Mouse (Mus musculus) embryonic fibroblast, embryonic 13.5 days (primary cell): ENCODE measurements around the gene Mrpl39. TPM values are rescaled to one million over a fixed set of nuclear protein-coding genes. Genes with fewer than 3 reads are reported as not detected.
A peak's percentile ranks its signal among the peaks of the same experiment; 100 is the strongest.

Source experiments
- H3K27ac ChIP-seq: 2 replicates; pipeline ENCODE4 v1.5.1; 2012; ENCODE audit warnings: low read length, control low read depth, inconsistent platforms; ENCODE audit not compliant: insufficient read depth
- H3K4me1 ChIP-seq: 2 replicates; pipeline ENCODE4 v1.6.1; 2011; ENCODE audit warnings: low read length; ENCODE audit not compliant: control insufficient read depth, insufficient read depth
- H3K4me3 ChIP-seq: 2 replicates; pipeline ENCODE4 v1.5.1; 2011; ENCODE audit warnings: mild to moderate bottlenecking, control low read depth, low read length; ENCODE audit not compliant: insufficient read depth
- CTCF ChIP-seq: IDR thresholded peaks from 2 replicates; pipeline ENCODE4 v1.5.1; 2011; ENCODE audit warnings: mild to moderate bottlenecking, control low read depth, low read length, moderate library complexity, borderline replicate concordance; ENCODE audit not compliant: insufficient read depth
- POLR2A ChIP-seq: IDR thresholded peaks from 2 replicates; pipeline ENCODE4 v1.6.1; 2011; ENCODE audit warnings: low read depth, mild to moderate bottlenecking, control low read depth, low read length, moderate library complexity
- polyA plus RNA-seq: library from polyadenylated mRNA; stranded (reverse); fragments of >200 nt; gene quantifications from 2 replicates; pipeline ENCODE4 v1.2.4, GENCODE M21; 2011; ENCODE audit warnings: low read depth; ENCODE audit not compliant: missing spikeins, insufficient read length

The Mrpl39 gene
- polyA plus RNA-seq, 1 experiment: 26.8 TPM

DNA sequence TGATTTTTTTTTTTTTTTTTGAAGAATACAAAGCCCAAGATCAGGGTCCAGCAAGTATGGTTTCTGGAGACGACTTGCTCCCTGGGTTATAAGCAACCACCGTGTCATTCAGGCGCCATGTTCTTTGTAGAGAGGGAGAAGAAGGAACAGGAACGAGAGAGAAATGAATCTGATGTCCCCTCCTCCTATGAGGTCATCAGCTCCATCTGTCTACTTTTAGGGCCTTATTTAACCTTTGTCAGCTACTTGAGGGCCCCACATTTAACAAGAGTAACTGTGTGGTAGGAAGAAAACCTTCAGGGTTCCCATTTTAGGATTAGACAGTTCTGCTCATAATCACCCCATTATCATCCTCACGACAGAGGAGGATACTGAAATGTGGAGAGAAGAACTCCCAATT lies 34.5 kb downstream of the Mrpl39 start:
- Histone ChIP-seq H3K4me1 (peaks cover 11% of the 10 kb centered on the region), H3K27ac (no peak overlapping the region), H3K4me3 (no peak overlapping the region)
- TF ChIP-seq CTCF (no peak), POLR2A (no peak)

DNA sequence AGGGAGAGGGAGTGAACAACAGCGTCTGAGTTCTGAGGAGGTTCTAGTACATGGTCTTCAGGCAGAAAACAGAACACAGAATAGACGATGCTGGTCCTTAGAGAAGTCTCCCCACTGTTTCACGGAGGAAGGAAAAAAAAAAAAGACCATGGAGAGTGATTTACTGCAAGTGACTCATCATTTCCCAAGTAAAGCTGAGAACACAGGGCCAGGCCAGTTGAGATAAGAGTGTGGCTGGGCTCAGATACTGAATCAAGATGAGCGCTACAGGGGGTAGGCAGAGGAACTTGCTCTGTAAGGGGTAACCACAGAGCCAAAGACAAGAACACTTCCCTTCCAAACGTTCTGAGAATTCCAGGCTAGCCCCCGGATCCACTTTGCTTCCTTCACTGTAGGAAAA lies 36.8 kb downstream of the Mrpl39 start:
- H3K4me1 ChIP-seq: peaks cover 4% of the 10 kb centered on the region; the same call in 1 of the 2 replicates
- peak overlapping the region; percentile 70 for H3K27ac ChIP-seq
- no peak overlapping the region for H3K4me3 ChIP-seq
- TF ChIP-seq POLR2A (no peak), CTCF (no peak)

DNA sequence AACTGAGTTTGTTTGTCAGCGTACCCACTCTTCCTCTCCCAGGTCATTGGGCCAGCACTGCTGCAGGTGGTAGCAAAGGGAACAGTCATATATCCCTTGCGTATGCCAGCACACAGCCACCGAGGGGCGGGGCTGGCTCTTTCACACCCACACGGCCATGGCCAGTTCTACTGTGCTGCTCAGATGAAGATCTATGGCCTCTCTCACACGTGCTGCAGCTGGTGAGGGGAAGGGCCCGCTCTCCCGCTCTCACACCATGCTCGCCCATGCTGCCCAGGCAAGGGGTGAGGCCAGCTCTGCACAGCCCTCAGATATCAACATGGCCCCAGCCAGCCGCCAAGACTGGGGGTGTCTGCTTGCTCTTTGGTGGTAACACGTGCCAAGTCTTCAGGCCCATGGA lies 39.4 kb downstream of the Mrpl39 start:
- Histone ChIP-seq H3K27ac (no peak overlapping the region), H3K4me3 (no peak overlapping the region), H3K4me1 (no peaks in the 10 kb centered on the region)
- no peak for TF ChIP-seq CTCF
- no peak for TF ChIP-seq POLR2A

DNA sequence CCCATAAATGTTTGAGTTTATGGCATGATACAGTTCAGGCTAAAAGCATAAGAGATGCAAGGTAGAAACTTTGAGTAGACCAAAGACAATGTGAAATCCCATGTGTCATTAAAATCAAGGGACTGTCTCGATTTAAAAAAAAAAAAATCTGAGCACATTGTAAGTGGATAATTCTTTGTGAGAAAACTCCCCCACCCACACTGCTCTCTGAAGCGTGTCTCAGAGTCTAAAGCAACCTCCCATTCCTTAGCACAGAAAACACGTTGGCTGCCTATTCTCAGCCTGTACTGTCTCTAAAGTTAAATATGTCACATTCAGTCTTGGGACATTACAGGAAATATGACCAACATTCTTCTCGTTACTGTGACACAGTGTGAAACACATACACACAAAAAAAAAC lies 53.6 kb downstream of the Mrpl39 start:
- Histone ChIP-seq H3K4me3 (no peak overlapping the region), H3K27ac (no peak overlapping the region), H3K4me1 (no peaks in the 10 kb centered on the region)
- no peak for TF ChIP-seq CTCF
- no peak for TF ChIP-seq POLR2A

DNA sequence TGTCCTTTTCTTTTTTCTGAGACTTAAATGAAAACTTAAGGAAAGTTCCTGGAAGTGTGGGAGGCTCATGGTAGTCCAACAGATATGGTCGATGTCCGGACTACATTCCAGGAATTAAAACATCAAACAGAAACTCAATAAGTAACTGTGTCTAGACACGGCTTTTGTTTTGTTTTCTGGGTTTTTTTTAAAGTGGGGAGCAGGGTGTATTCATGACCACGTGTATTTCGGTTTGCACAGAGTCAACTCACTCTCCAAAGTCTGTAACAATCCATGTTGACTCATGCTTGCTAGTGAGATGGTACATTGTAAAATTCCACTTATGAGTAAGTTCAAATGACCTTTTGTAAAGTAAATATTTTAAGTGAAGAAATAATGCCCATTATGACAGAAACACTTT lies 54.8 kb downstream of the Mrpl39 start:
- H3K27ac ChIP-seq: peak overlapping the region; percentile 37
- no peak for TF ChIP-seq POLR2A
- no peaks in the 10 kb centered on the region for H3K4me1 ChIP-seq
- H3K4me3 ChIP-seq: no peak overlapping the region

DNA sequence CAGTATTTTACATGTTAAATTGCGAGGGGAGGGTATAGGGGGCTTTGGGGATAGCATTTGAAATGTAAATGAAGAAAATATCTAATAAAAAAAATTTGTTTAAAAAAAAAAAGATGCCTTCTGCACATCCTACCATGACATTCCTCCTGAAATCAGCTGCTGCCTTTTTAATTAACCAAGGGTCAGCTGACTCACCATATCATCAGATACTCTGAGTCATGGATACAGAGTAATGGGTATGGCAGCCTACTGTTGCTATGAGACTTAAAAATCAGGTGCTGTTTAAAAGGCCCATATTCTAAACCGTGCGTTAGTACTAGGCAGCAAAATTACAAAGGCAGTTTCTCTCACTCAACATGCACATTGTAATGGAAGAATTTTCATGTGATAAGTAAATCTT lies 58.2 kb downstream of the Mrpl39 start:
- Histone ChIP-seq H3K4me3 (no peak overlapping the region), H3K27ac (no peak overlapping the region), H3K4me1 (no peaks in the 10 kb centered on the region)
- TF ChIP-seq CTCF (no peak), POLR2A (no peak)

Other genes starting within 250 kb of the Mrpl39 start
- not detected in 2 replicates for gene A730009L09Rik, start 220.6 kb downstream of the Mrpl39 start, polyA plus RNA-seq
- 5.5 and 6.8 TPM in 2 replicates for gene Jam2, start 38.4 kb upstream of the Mrpl39 start, polyA plus RNA-seq
- 64.0 and 68.9 TPM in 2 replicates for gene Gabpa, start 99.2 kb upstream of the Mrpl39 start, polyA plus RNA-seq
- 264 and 270 TPM in 2 replicates for gene Atp5j, start 99.9 kb upstream of the Mrpl39 start, polyA plus RNA-seq